Mouse (Mus musculus) G1E-ER4 (cell line): ENCODE results near the gene Exoc6. TPM values are rescaled to one million over a fixed set of nuclear protein-coding genes. Genes with fewer than 3 reads are reported as not detected.

Experiments
- GATA1 ChIP-seq: IDR thresholded peaks from one replicate; pipeline ENCODE4 v1.8.0; 2012; ENCODE audit warnings: low read length, inconsistent platforms
- polyA plus RNA-seq: library from polyadenylated mRNA; stranded (reverse); fragments of >175 nt; gene quantifications from 2 replicates; pipeline ENCODE4 v1.2.3, GENCODE M21; 2012

Exoc6 gene
- polyA plus RNA-seq, 1 experiment: 31.0 TPM

- TF ChIP-seq GATA1: no peak
These were observed 168.9 kb downstream of the Exoc6 start for GRCm38 (mm10) chr19:37719166-37719565.

GRCm38 (mm10) chr19:37724591-37724990 lies 174.4 kb downstream of the Exoc6 start:
- no peak for TF ChIP-seq GATA1

GRCm38 (mm10) chr19:37726585-37726984 lies 176.4 kb downstream of the Exoc6 start:
- no peak for TF ChIP-seq GATA1

GRCm38 (mm10) chr19:37727366-37727765 lies 177.1 kb downstream of the Exoc6 start:
- TF ChIP-seq GATA1: no peak

Other genes with a start within 250 kb of the Exoc6 start
- 5.1 and 6.8 TPM in 2 replicates for gene Ide, start 212.6 kb upstream of the Exoc6 start, polyA plus RNA-seq
- gene Kif11, start 174.0 kb upstream of the Exoc6 start, polyA plus RNA-seq: 5.3 and 7.0 TPM in 2 replicates
- gene Hhex, start 115.6 kb upstream of the Exoc6 start, polyA plus RNA-seq: 328 and 427 TPM in 2 replicates
- 0.11 and 0.17 TPM in 2 replicates for gene Cyp26c1, start 135.2 kb downstream of the Exoc6 start, polyA plus RNA-seq
- gene Cyp26a1, start 147.4 kb downstream of the Exoc6 start, polyA plus RNA-seq: 0.40 and 0.44 TPM in 2 replicates